Mouse (Mus musculus) left cerebral cortex, postnatal 4 days (tissue): ENCODE data around the gene Slc27a1. TPM values are rescaled to one million over a fixed set of nuclear protein-coding genes. Genes with fewer than 3 reads are reported as not detected.

Experiments used
- DNase-seq: peaks from one replicate; pipeline ENCODE4 v3.0.0-alpha.2; 2022
- intact Hi-C: fragments of 180-260 bp; cut with DNase I; formaldehyde crosslinking; loops from one replicate; pipeline ENCODE4 v1.15.1; 2025
- total RNA-seq, 2 experiments: library from RNA; stranded (reverse); gene quantifications; 2 replicates each; pipeline ENCODE4 v1.2.3; 2021

Gene Slc27a1
- total RNA-seq, 2 experiments from 2014 or later, result 60.5 to 71.1 TPM

GRCm38 (mm10) chr8:71577856-71578387 lies 9.2 kb downstream of the Slc27a1 start:
- intact Hi-C loops, result no loop called here
- no peak for DNase-seq

GRCm38 (mm10) chr8:71579009-71579408 lies 10.3 kb downstream of the Slc27a1 start:
- intact Hi-C loops, result no loop called here
- DNase-seq, result no peak

GRCm38 (mm10) chr8:71579476-71579875 lies 10.8 kb downstream of the Slc27a1 start:
- no peak for DNase-seq
- intact Hi-C loops, result no loop called here

GRCm38 (mm10) chr8:71580201-71580600 lies 11.5 kb downstream of the Slc27a1 start:
- DNase-seq, result peak; percentile 55
- intact Hi-C loops, result no loop called here

- DNase-seq, result peak; percentile 66
- intact Hi-C loops, result no loop called here
These were observed 18.2 kb downstream of the Slc27a1 start for GRCm38 (mm10) chr8:71586891-71587290.

- DNase-seq, result no peak
- intact Hi-C loops, result no loop called here
These were observed 20.1 kb downstream of the Slc27a1 start for GRCm38 (mm10) chr8:71588762-71589161.

GRCm38 (mm10) chr8:71591017-71591416 lies 22.3 kb downstream of the Slc27a1 start:
- no peak for DNase-seq
- intact Hi-C loops, result no loop called here

- peak; percentile 97 for DNase-seq
- intact Hi-C loops, result no loop called here
These were observed 23.0 kb downstream of the Slc27a1 start, which contains the start of gene Pgls for GRCm38 (mm10) chr8:71591471-71592373. Gene Pgls, plus strand, starts transcription at chr8:71592176.

- intact Hi-C loops, result no loop called here
- DNase-seq, result peak; percentile 68
These were observed 23.9 kb downstream of the Slc27a1 start for GRCm38 (mm10) chr8:71592374-71593170.

GRCm38 (mm10) chr8:71593556-71594323 lies 25.1 kb downstream of the Slc27a1 start:
- intact Hi-C loops, result no loop called here
- no peak for DNase-seq

GRCm38 (mm10) chr8:71594324-71594722 lies 25.6 kb downstream of the Slc27a1 start:
- no peak for DNase-seq
- intact Hi-C loops, result no loop called here

- intact Hi-C loops, result loop anchor here (5.0 kb wide), 1 partner anchor 34 kb away; no protein-coding TSS in a partner anchor
- DNase-seq, result peak; percentile 93
These were observed 27.2 kb downstream of the Slc27a1 start for GRCm38 (mm10) chr8:71595862-71596261.

- intact Hi-C loops, result loop anchor here (5.0 kb wide), 1 partner anchor 34 kb away; no protein-coding TSS in a partner anchor
These were observed 27.7 kb downstream of the Slc27a1 start for GRCm38 (mm10) chr8:71596384-71596783.

GRCm38 (mm10) chr8:71596798-71597197 lies 28.1 kb downstream of the Slc27a1 start:
- intact Hi-C loops, result loop anchor here (5.0 kb wide), 1 partner anchor 34 kb away; no protein-coding TSS in a partner anchor
- no peak for DNase-seq

More at GRCm38 (mm10) chr8:71596384-71596783, 27.7 kb downstream of the Slc27a1 start:
- no peak for DNase-seq

GRCm38 (mm10) chr8:71597451-71597850 lies 28.8 kb downstream of the Slc27a1 start, which contains the start of gene Fam129c:
Gene Fam129c, plus strand, starts transcription at chr8:71597648.
- intact Hi-C loops, result loop anchor here (5.0 kb wide), 1 partner anchor 35 kb away; no protein-coding TSS in a partner anchor
- no peak for DNase-seq

GRCm38 (mm10) chr8:71598375-71598774 lies 29.7 kb downstream of the Slc27a1 start:
- intact Hi-C loops, result loop anchor here (5.0 kb wide), 1 partner anchor 36 kb away; no protein-coding TSS in a partner anchor
- no peak for DNase-seq

GRCm38 (mm10) chr8:71598841-71599240 lies 30.2 kb downstream of the Slc27a1 start:
- DNase-seq, result no peak
- intact Hi-C loops, result loop anchor here (5.0 kb wide), 1 partner anchor 37 kb away; no protein-coding TSS in a partner anchor

GRCm38 (mm10) chr8:71601939-71602665 lies 33.4 kb downstream of the Slc27a1 start:
- DNase-seq, result no peak
- intact Hi-C loops, result no loop called here

GRCm38 (mm10) chr8:71602666-71603334 lies 34.1 kb downstream of the Slc27a1 start:
- DNase-seq, result no peak
- intact Hi-C loops, result no loop called here
